15 mouse cellular contexts compared by ENCODE assay signal in genomic region chr9:114817012-114817411, GRCm38 (mm10). TPM values are rescaled to one million over a fixed set of nuclear protein-coding genes. Genes with fewer than 3 reads are reported as not detected.
"Had no signal": no experiment of that assay in that cellular context is flagged by ENCODE, and none has a peak within 500 bp of the region (broad histone marks: within the 10 kb centered on the region; RNA-seq: fewer than 3 reads in every experiment).

No protein-coding gene starts in this region.

- H3K36me3 ChIP-seq: kidney, embryonic 15.5 days; limb, embryonic 12.5 days; neural tube, embryonic 15.5 days had no signal

- H3K4me1 ChIP-seq: limb, embryonic 12.5 days; neural tube, embryonic 15.5 days had no signal

- DNase-seq: kidney, adult 2 months; kidney, postnatal 14 days; lung, adult 18-20 months; lung, postnatal 36 days; midbrain, embryonic 14.5 days; right cerebral cortex, adult 18-20 months; right cerebral cortex, postnatal 25 days; thymus, adult 18-20 months; thymus, postnatal 14 days had no signal

- H3K27me3 ChIP-seq: kidney, embryonic 15.5 days; limb, embryonic 12.5 days; neural tube, embryonic 15.5 days had no signal

- H3K27ac ChIP-seq: kidney, embryonic 15.5 days; left cerebral cortex, adult 2 months; limb, embryonic 12.5 days; neural tube, embryonic 15.5 days had no signal

- ATAC-seq: inflammation-experienced regulatory T-cells, adult 6 months had no signal

- H3K4me3 ChIP-seq: kidney, embryonic 15.5 days; left cerebral cortex, adult 2 months; limb, embryonic 12.5 days; myocyte; neural tube, embryonic 15.5 days had no signal

- H3K4me2 ChIP-seq: kidney, embryonic 15.5 days; limb, embryonic 12.5 days; neural tube, embryonic 15.5 days had no signal

- H3K9me3 ChIP-seq: kidney, embryonic 15.5 days; limb, embryonic 12.5 days; neural tube, embryonic 15.5 days had no signal

- H3K9ac ChIP-seq: kidney, embryonic 15.5 days; limb, embryonic 12.5 days; neural tube, embryonic 15.5 days had no signal

RNA-seq across cellular contexts. Expression of gene Cmtm8, which starts 26.9 kb away (rescaled TPM):
- polyA plus RNA-seq: inflammation-experienced regulatory T-cells, adult 6 months; myocyte had no signal
